Mouse (Mus musculus) limb, embryonic 11.5 days (tissue): ENCODE results near the gene Zmiz1. TPM values are rescaled to one million over a fixed set of nuclear protein-coding genes. Genes with fewer than 3 reads are reported as not detected.

Experiments used
- ATAC-seq: fragments of 200-750 bp; cut with Nextera tagmentation; 2 replicates; pipeline ENCODE4 v1.8.0; 2017; ENCODE audit warnings: low read depth; ENCODE audit not compliant: insufficient number of reproducible peaks, low FRiP score, low TSS enrichment
- DNase-seq: peaks from one replicate; pipeline ENCODE4 v3.0.0-alpha.2; 2015; ENCODE audit warnings: low spot score
- H3K27ac ChIP-seq: fragments of 300-500 bp; sonication (generic); replicated peaks from 2 replicates; pipeline ENCODE4 v1.5.1; 2014; ENCODE audit warnings: low read depth, mild to moderate bottlenecking, low read length
- H3K27me3 ChIP-seq: fragments of 300-500 bp; sonication (generic); 2 replicates; pipeline ENCODE4 v1.6.1; 2014; ENCODE audit warnings: mild to moderate bottlenecking, low read length, mixed read lengths; ENCODE audit not compliant: control insufficient read depth, insufficient read depth
- H3K36me3 ChIP-seq: fragments of 300-500 bp; sonication (generic); 2 replicates; pipeline ENCODE4 v1.6.1; 2014; ENCODE audit warnings: mild to moderate bottlenecking, low read length, moderate library complexity, mixed read lengths; ENCODE audit not compliant: control insufficient read depth, insufficient read depth
- H3K4me1 ChIP-seq: fragments of 300-500 bp; sonication (generic); 2 replicates; pipeline ENCODE4 v1.6.1; 2014; ENCODE audit warnings: low read length, mixed read lengths; ENCODE audit not compliant: control insufficient read depth, insufficient read depth
- H3K4me2 ChIP-seq: fragments of 300-500 bp; sonication (generic); 2 replicates; pipeline ENCODE4 v1.6.1; 2014; ENCODE audit warnings: low read depth, mild to moderate bottlenecking, moderate library complexity; ENCODE audit not compliant: severe bottlenecking
- H3K4me3 ChIP-seq: fragments of 300-500 bp; sonication (generic); 2 replicates; pipeline ENCODE4 v1.5.1; 2014; ENCODE audit warnings: low read depth, low read length
- H3K9ac ChIP-seq: fragments of 300-500 bp; sonication (generic); 2 replicates; pipeline ENCODE4 v1.6.1; 2014; ENCODE audit warnings: mild to moderate bottlenecking, low read length
- H3K9me3 ChIP-seq: fragments of 300-500 bp; sonication (generic); 2 replicates; pipeline ENCODE4 v1.6.1; 2016; ENCODE audit warnings: low read length; ENCODE audit not compliant: control insufficient read depth
- WGBS: fragments of 180-500 bp; shearing (Covaris S2); extraction: QIAGEN DNeasy Blood & Tissue Kit; methylation state at CpG from one replicate; pipeline ENCODE4 v1.1.7; 2014; 5-methylcytosine and 5-hydroxymethylcytosine counted together
- polyA plus RNA-seq: library from polyadenylated mRNA; unstranded; fragments of >200 nt; fragmentation: Nextera tagmentation; extraction: Ambion mirVana; gene quantifications from 2 replicates; pipeline ENCODE4 v1.2.1, GENCODE M21; 2014

The Zmiz1 gene
- polyA plus RNA-seq, 1 experiment from 2014 or later, result 59.0 TPM

GRCm38 (mm10) chr14:25661185-25661920 lies 202.4 kb downstream of the Zmiz1 start:
- ATAC-seq (no peak), DNase-seq (no peak)
- no peaks in the 10 kb centered on the region for H3K27me3 ChIP-seq
- no peaks in the 10 kb centered on the region for H3K9me3 ChIP-seq
- H3K36me3 ChIP-seq, result peaks cover 65% of the 10 kb centered on the region
- no peak overlapping the region for H3K4me3 ChIP-seq
- H3K9ac ChIP-seq, result no peak overlapping the region
- no peaks in the 10 kb centered on the region for H3K4me1 ChIP-seq
- WGBS, result 72% methylated on average over 17 of the region's 17 CpGs
- no peak overlapping the region for H3K27ac ChIP-seq
- H3K4me2 ChIP-seq, result no peak overlapping the region

GRCm38 (mm10) chr14:25663649-25664309 lies 204.8 kb downstream of the Zmiz1 start:
- H3K36me3 ChIP-seq, result peaks cover 42% of the 10 kb centered on the region; the same call in 1 of the 2 replicates
- H3K27me3 ChIP-seq, result no peaks in the 10 kb centered on the region
- DNase-seq, result no peak
- no peak overlapping the region for H3K4me2 ChIP-seq
- H3K4me3 ChIP-seq, result no peak overlapping the region
- no peak for ATAC-seq
- no peak overlapping the region for H3K27ac ChIP-seq
- WGBS, result 87% methylated on average over 7 of the region's 7 CpGs
- H3K9me3 ChIP-seq, result no peaks in the 10 kb centered on the region
- H3K9ac ChIP-seq, result no peak overlapping the region
- H3K4me1 ChIP-seq, result no peaks in the 10 kb centered on the region

GRCm38 (mm10) chr14:25664310-25664695 lies 205.3 kb downstream of the Zmiz1 start:
- no peaks in the 10 kb centered on the region for H3K4me1 ChIP-seq
- ATAC-seq, result no peak
- peaks cover 37% of the 10 kb centered on the region; the same call in 1 of the 2 replicates for H3K36me3 ChIP-seq
- no peak overlapping the region for H3K4me2 ChIP-seq
- DNase-seq, result no peak
- no peak overlapping the region for H3K4me3 ChIP-seq
- no peaks in the 10 kb centered on the region for H3K9me3 ChIP-seq
- H3K9ac ChIP-seq, result no peak overlapping the region
- 84% methylated on average over 7 of the region's 7 CpGs for WGBS
- H3K27ac ChIP-seq, result no peak overlapping the region
- H3K27me3 ChIP-seq, result no peaks in the 10 kb centered on the region

GRCm38 (mm10) chr14:25665314-25665970 lies 206.5 kb downstream of the Zmiz1 start:
- Histone ChIP-seq H3K9ac (no peak overlapping the region), H3K4me2 (no peak overlapping the region), H3K4me3 (no peak overlapping the region), H3K36me3 (peaks cover 34% of the 10 kb centered on the region; the same call in 1 of the 2 replicates), H3K27me3 (no peaks in the 10 kb centered on the region), H3K27ac (no peak overlapping the region), H3K4me1 (no peaks in the 10 kb centered on the region), H3K9me3 (no peaks in the 10 kb centered on the region)
- WGBS, result 74% methylated on average over 19 of the region's 19 CpGs
- ATAC-seq (no peak), DNase-seq (no peak)

GRCm38 (mm10) chr14:25666668-25667376 lies 207.8 kb downstream of the Zmiz1 start:
- ATAC-seq (no peak), DNase-seq (no peak)
- H3K4me2 ChIP-seq, result no peak overlapping the region
- no peaks in the 10 kb centered on the region for H3K27me3 ChIP-seq
- no peak overlapping the region for H3K9ac ChIP-seq
- H3K9me3 ChIP-seq, result no peaks in the 10 kb centered on the region
- no peak overlapping the region for H3K4me3 ChIP-seq
- no peak overlapping the region for H3K27ac ChIP-seq
- H3K4me1 ChIP-seq, result no peaks in the 10 kb centered on the region
- H3K36me3 ChIP-seq, result peaks cover 24% of the 10 kb centered on the region; the same call in 1 of the 2 replicates
- 78% methylated on average over 2 of the region's 2 CpGs for WGBS

GRCm38 (mm10) chr14:25667587-25667986 lies 208.6 kb downstream of the Zmiz1 start:
- Histone ChIP-seq H3K36me3 (peaks cover 17% of the 10 kb centered on the region; the same call in 1 of the 2 replicates), H3K9me3 (no peaks in the 10 kb centered on the region), H3K4me3 (no peak overlapping the region), H3K27me3 (no peaks in the 10 kb centered on the region), H3K4me1 (no peaks in the 10 kb centered on the region), H3K4me2 (no peak overlapping the region), H3K9ac (no peak overlapping the region), H3K27ac (no peak overlapping the region)
- ATAC-seq, result no peak
- DNase-seq, result no peak
- 78% methylated on average over 3 of the region's 3 CpGs for WGBS

GRCm38 (mm10) chr14:25679625-25680024 lies 220.6 kb downstream of the Zmiz1 start:
- Histone ChIP-seq H3K36me3 (no peaks in the 10 kb centered on the region), H3K9ac (no peak overlapping the region), H3K9me3 (no peaks in the 10 kb centered on the region), H3K4me2 (no peak overlapping the region), H3K27me3 (no peaks in the 10 kb centered on the region), H3K4me3 (no peak overlapping the region), H3K27ac (no peak overlapping the region), H3K4me1 (no peaks in the 10 kb centered on the region)
- ATAC-seq (no peak), DNase-seq (no peak)
- WGBS, result 76% methylated on average over 7 of the region's 7 CpGs

- ATAC-seq (no peak), DNase-seq (no peak)
- Histone ChIP-seq H3K27ac (no peak overlapping the region), H3K9me3 (no peaks in the 10 kb centered on the region), H3K9ac (no peak overlapping the region), H3K4me2 (no peak overlapping the region), H3K27me3 (no peaks in the 10 kb centered on the region), H3K4me1 (no peaks in the 10 kb centered on the region), H3K36me3 (no peaks in the 10 kb centered on the region), H3K4me3 (no peak overlapping the region)
- 75% methylated on average over 6 of the region's 6 CpGs for WGBS
These were observed 223.0 kb downstream of the Zmiz1 start for GRCm38 (mm10) chr14:25682020-25682419.
